Mouse (Mus musculus) limb, embryonic 13.5 days (tissue): ENCODE data around the gene Chrm3. TPM values are rescaled to one million over a fixed set of nuclear protein-coding genes. Genes with fewer than 3 reads are reported as not detected.

Experiments
- ATAC-seq: fragments of 200-750 bp; cut with Nextera tagmentation; 2 replicates; pipeline ENCODE4 v1.8.0; 2017; ENCODE audit warnings: low read depth, moderate number of reproducible peaks, moderate TSS enrichment; ENCODE audit not compliant: low FRiP score
- H3K27ac ChIP-seq: fragments of 300-500 bp; sonication (generic); 2 replicates; pipeline ENCODE4 v1.5.1; 2015; ENCODE audit warnings: inconsistent platforms, mild to moderate bottlenecking, moderate library complexity
- H3K27me3 ChIP-seq: fragments of 300-500 bp; sonication (generic); 2 replicates; pipeline ENCODE4 v1.6.1; 2015; ENCODE audit warnings: mild to moderate bottlenecking, inconsistent platforms
- H3K36me3 ChIP-seq: fragments of 300-500 bp; sonication (generic); 2 replicates; pipeline ENCODE4 v1.6.1; 2015; ENCODE audit warnings: inconsistent platforms, mild to moderate bottlenecking, moderate library complexity
- H3K4me1 ChIP-seq: fragments of 300-500 bp; sonication (generic); 2 replicates; pipeline ENCODE4 v1.6.1; 2015; ENCODE audit warnings: inconsistent platforms
- H3K4me2 ChIP-seq: fragments of 300-500 bp; sonication (generic); replicated peaks from 2 replicates; pipeline ENCODE4 v1.6.1; 2015; ENCODE audit warnings: inconsistent platforms, mild to moderate bottlenecking, moderate library complexity
- H3K4me3 ChIP-seq: fragments of 300-500 bp; sonication (generic); 2 replicates; pipeline ENCODE4 v1.5.1; 2015; ENCODE audit warnings: moderate library complexity, mild to moderate bottlenecking, inconsistent platforms
- H3K9ac ChIP-seq: fragments of 300-500 bp; sonication (generic); 2 replicates; pipeline ENCODE4 v1.6.1; 2015; ENCODE audit warnings: mild to moderate bottlenecking, inconsistent platforms
- H3K9me3 ChIP-seq: fragments of 300-500 bp; sonication (generic); 2 replicates; pipeline ENCODE4 v1.6.1; 2016; ENCODE audit warnings: inconsistent platforms
- WGBS: fragments of 180-500 bp; shearing (Covaris S2); methylation state at CpG from one replicate; pipeline ENCODE4 v1.1.7; 2015; 5-methylcytosine and 5-hydroxymethylcytosine counted together
- polyA plus RNA-seq: library from polyadenylated mRNA; unstranded; fragments of >200 nt; fragmentation: Nextera tagmentation; extraction: Ambion mirVana; gene quantifications from 2 replicates; pipeline ENCODE4 v1.2.1, GENCODE M21; 2015

Gene Chrm3
- polyA plus RNA-seq, 1 experiment from 2014 or later: 1.9 TPM

DNA sequence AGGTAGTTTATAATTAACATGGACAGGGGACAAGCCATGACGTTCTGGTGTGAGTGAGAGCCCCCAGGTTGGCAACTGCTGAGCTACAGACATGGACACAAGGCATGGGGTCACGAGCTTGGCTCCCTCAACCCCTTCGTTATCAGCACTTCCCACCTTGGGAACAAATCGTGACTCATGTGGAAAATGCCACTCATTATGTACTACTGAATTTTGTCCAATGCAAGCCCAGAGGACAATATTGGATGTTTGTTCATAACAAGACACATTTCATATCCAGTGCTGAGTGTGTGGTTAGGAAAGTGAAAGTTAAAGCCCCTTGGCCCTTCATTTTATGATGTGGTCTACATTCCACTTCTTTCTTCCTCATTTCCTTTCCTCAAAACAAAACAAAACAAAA is 140.2 kb downstream of the Chrm3 start:
- Histone ChIP-seq H3K4me1 (no peaks in the 10 kb centered on the region), H3K4me3 (no peak overlapping the region), H3K27me3 (no peaks in the 10 kb centered on the region), H3K9ac (no peak overlapping the region), H3K36me3 (no peaks in the 10 kb centered on the region), H3K27ac (no peak overlapping the region), H3K4me2 (no peak overlapping the region), H3K9me3 (no peaks in the 10 kb centered on the region)
- no peak for ATAC-seq
- 71% methylated on average over 4 of the region's 4 CpGs for WGBS

DNA sequence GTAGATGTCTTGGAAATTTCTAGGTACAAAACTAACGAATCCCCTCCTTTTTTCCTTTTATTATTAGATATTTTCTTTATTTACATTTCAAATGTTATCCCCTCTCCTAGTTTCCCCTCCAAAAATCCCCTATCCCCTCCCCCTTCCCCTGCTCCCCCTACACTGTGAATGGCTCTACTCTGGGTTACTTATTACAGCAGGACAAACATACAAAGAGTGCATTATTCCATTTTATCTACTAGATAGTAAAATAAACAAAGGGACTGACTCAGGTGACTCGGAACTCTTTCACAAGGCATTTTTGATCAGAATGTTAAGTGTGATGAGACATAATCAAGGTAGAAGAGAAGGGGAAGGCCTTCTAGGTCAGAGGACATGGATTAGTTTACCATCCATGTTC is 148.5 kb downstream of the Chrm3 start:
- Histone ChIP-seq H3K27me3 (no peaks in the 10 kb centered on the region), H3K27ac (no peak overlapping the region), H3K9ac (no peak overlapping the region), H3K4me2 (no peak overlapping the region), H3K4me1 (peaks cover 6% of the 10 kb centered on the region), H3K9me3 (no peaks in the 10 kb centered on the region), H3K4me3 (no peak overlapping the region), H3K36me3 (no peaks in the 10 kb centered on the region)
- 85% methylated on average over 2 of the region's 2 CpGs for WGBS
- no peak for ATAC-seq

DNA sequence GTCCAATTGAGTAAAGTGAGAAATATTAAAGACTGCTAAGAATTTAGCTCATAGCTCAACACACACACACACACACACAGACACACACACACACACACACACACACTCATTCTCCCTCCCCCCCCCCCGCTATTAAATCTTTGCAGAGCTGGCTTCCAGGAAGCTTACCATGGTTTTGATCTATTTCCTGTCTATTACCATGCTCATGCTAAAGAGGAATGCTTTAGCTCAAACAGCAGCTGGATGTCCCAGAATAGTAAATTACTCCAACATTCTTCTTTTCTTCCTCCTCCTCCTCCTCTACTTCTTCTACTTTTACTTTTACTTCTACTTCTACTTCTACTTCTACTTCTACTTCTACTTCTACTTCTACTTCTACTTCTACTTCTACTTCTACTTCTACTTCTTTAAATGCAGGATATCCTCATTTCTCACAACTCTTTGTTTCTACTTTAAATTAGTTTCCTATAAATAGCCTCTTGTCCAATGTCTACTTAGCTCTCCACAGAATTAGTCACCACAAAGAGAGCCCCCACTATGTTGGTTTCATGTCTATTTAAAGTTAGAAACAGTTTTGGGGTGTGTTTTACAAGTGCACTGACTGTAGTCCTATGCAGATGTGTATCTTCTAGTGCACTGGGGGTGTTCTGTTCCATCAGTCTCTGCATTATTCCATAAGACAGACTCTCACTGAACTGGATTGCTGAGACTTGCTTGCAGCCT is 150.0 kb downstream of the Chrm3 start:
- no peak overlapping the region for H3K4me2 ChIP-seq
- peaks cover 6% of the 10 kb centered on the region for H3K4me1 ChIP-seq
- H3K27ac ChIP-seq: no peak overlapping the region
- no peaks in the 10 kb centered on the region for H3K27me3 ChIP-seq
- no peaks in the 10 kb centered on the region for H3K36me3 ChIP-seq
- ATAC-seq: no peak
- H3K9me3 ChIP-seq: no peaks in the 10 kb centered on the region
- no peak overlapping the region for H3K9ac ChIP-seq
- no peak overlapping the region for H3K4me3 ChIP-seq
- 44% methylated on average over 1 of the region's 1 CpGs for WGBS

DNA sequence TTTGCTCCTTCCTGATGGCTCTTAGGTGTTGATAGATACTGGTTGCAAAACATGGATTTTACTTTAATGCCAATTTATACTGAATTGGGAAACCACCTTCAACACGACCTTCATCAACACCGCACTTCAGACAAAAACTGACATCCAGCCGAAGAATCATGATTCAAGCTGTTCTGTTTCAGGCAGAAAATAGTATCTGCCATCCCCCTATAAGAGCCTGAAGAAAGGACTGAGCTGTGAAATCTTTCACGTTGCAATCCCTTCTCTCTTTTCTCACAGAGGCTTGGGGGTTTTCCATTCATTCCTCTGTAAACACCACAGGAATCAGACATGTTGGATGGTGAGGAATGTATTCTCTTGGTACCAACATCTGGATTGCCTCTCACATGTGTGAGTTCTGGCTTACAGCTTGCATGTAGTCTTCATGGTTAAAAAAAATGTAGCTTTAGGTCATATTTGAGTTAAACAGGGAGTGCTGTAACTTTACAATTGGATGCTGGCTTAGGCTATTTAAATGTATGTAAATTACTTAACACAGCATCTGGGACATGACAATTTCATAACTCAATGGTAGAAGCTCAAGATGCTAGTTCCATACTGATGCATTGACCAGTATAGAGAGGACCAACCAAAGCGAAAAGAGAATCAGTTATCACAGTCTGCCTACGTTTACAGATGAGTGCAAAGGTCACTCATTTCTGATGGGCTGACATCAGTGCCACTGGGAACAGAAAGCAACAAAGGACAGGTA is 161.3 kb downstream of the Chrm3 start:
- no peak for ATAC-seq

DNA sequence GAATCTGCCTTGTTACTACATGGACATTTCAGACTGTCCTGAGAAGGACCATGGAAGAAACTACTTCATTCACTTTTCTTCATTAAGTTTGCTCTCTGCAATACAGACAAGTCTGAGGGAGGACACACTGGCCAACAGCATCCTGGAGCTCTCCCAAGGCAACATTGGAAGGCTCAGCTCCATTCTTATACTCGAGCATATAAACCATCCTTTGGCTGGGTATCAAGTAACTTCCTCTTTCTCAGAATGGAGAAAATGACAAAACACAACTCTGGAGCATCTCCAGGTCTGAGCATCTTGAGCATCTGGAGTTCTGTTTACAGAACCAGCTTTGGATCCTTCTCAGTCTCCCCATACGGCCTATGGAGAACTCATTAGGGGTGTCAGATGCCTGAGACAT is 170.8 kb downstream of the Chrm3 start:
- H3K4me1 ChIP-seq: no peaks in the 10 kb centered on the region
- no peak overlapping the region for H3K9ac ChIP-seq
- H3K4me3 ChIP-seq: no peak overlapping the region
- no peak overlapping the region for H3K4me2 ChIP-seq
- no peak overlapping the region for H3K27ac ChIP-seq
- no peaks in the 10 kb centered on the region for H3K27me3 ChIP-seq
- no peak for ATAC-seq
- no peaks in the 10 kb centered on the region for H3K9me3 ChIP-seq
- 62% methylated on average over 2 of the region's 2 CpGs for WGBS
- no peaks in the 10 kb centered on the region for H3K36me3 ChIP-seq

More for the DNA sequence above, 161.3 kb downstream of the Chrm3 start:
- Histone ChIP-seq H3K36me3 (no peaks in the 10 kb centered on the region), H3K4me2 (no peak overlapping the region), H3K9me3 (no peaks in the 10 kb centered on the region), H3K4me3 (no peak overlapping the region), H3K9ac (no peak overlapping the region), H3K4me1 (no peaks in the 10 kb centered on the region), H3K27ac (no peak overlapping the region), H3K27me3 (no peaks in the 10 kb centered on the region)
- WGBS: 80% methylated on average over 6 of the region's 6 CpGs

DNA sequence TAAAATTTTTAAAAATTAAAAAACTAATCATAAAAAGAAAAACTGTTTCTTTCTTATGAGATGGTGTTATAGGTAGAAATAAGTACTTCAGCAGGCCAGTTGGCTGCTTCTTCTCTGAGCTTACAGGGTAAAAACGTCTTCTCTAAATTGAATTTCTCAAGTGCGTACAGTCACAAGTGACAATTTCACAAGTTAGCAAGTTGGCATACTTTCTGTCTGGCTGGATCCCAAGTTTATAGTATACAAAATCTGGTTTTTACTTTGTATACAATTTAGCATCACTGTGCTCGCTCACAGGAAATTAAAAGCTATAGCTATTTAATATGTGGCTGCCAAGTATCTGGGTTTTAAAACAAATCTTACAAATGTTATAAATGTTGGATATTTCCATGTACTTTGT is 172.7 kb downstream of the Chrm3 start:
- Histone ChIP-seq H3K9me3 (no peaks in the 10 kb centered on the region), H3K27me3 (no peaks in the 10 kb centered on the region), H3K27ac (no peak overlapping the region), H3K4me1 (no peaks in the 10 kb centered on the region), H3K9ac (no peak overlapping the region), H3K4me3 (no peak overlapping the region), H3K36me3 (no peaks in the 10 kb centered on the region), H3K4me2 (no peak overlapping the region)
- 79% methylated on average over 3 of the region's 3 CpGs for WGBS
- no peak for ATAC-seq

DNA sequence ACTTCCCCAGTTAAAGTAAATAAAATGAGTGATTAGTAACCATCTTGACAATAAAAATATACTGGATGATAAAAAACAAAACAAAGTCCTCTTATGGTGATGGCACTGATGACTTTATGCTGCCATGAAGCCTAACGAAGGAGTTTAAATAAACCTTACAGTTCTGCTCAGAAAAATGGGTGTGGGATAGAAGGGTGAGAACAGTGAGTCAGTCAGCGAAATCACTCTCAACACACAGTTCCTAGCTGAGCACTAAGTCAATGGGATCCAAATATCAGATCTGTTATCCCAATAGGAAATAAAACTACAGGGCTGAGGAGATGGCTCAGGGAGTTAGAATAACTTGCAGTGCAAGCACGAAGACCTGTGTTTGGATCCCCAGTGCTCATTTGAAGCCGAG is 176.8 kb downstream of the Chrm3 start:
- Histone ChIP-seq H3K27ac (no peak overlapping the region), H3K27me3 (no peaks in the 10 kb centered on the region), H3K4me2 (no peak overlapping the region), H3K4me1 (no peaks in the 10 kb centered on the region), H3K36me3 (no peaks in the 10 kb centered on the region), H3K9ac (no peak overlapping the region), H3K9me3 (no peaks in the 10 kb centered on the region), H3K4me3 (no peak overlapping the region)
- no peak for ATAC-seq
- WGBS: 87% methylated on average over 4 of the region's 4 CpGs

DNA sequence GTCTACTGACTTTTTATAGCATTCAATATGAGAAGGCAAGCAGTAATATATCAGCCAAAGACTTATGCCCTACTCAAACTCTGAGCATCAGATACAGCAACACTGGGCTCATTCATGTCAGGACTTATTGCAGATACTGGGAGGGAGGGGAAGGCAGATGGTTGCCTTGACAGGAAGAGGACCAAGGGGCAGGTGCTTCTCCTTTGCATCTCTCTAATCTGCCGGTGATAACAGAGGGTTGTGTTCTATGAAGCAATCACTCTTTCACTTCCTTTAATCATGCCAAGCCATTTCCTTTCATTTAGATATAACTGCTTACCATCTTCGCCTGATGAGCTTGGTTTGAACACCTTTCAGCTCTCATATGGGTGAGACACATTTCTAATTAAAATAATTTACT is 177.9 kb downstream of the Chrm3 start:
- Histone ChIP-seq H3K4me2 (no peak overlapping the region), H3K27ac (no peak overlapping the region), H3K36me3 (no peaks in the 10 kb centered on the region), H3K9ac (no peak overlapping the region), H3K27me3 (no peaks in the 10 kb centered on the region), H3K4me1 (no peaks in the 10 kb centered on the region), H3K4me3 (no peak overlapping the region), H3K9me3 (no peaks in the 10 kb centered on the region)
- ATAC-seq: no peak
- 75% methylated on average over 2 of the region's 2 CpGs for WGBS

DNA sequence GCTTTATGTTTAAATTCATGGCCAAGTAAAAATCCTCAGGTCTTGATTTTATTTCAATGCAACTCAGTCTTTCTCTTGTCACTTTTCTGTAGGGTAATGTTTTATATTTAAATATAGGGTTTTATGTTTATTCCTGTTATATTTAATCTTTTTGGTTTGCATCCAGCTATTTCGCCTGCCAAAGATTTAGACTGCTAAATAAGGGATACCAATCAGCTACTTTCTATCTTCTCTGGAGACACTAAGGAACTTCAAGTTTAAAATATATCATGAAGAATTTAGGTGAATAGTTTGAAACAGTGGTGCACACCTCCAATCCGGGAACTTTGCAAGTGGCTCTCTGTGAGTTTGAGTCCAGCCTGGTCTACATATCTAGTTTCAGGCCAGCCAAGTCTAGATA is 190.1 kb downstream of the Chrm3 start:
- H3K9ac ChIP-seq: no peak overlapping the region
- H3K4me2 ChIP-seq: no peak overlapping the region
- H3K27me3 ChIP-seq: no peaks in the 10 kb centered on the region
- no peaks in the 10 kb centered on the region for H3K36me3 ChIP-seq
- WGBS: 92% methylated on average over 2 of the region's 2 CpGs
- no peak overlapping the region for H3K4me3 ChIP-seq
- no peak overlapping the region for H3K27ac ChIP-seq
- ATAC-seq: no peak
- H3K9me3 ChIP-seq: no peaks in the 10 kb centered on the region
- H3K4me1 ChIP-seq: no peaks in the 10 kb centered on the region

DNA sequence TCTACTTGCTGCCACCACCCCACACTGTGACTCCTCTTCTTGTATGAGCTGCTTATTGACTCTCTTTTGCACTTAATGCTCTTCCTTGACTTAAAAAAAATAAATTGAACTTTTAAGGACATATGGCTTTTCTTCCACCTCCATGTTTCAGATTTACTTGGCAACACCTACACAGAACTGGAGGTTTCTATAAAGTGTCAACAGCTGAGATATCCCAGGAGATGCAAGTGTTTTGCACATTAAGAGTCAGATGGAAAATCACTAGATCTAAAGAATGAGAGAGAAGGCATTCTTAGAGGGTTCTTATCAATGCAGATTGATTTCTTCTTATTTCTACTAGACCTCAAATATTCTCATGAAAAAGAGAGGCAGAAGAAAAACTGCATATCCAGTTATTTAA is 197.3 kb downstream of the Chrm3 start:
- H3K9me3 ChIP-seq: no peaks in the 10 kb centered on the region
- H3K27me3 ChIP-seq: no peaks in the 10 kb centered on the region
- no peak overlapping the region for H3K9ac ChIP-seq
- ATAC-seq: no peak
- no peaks in the 10 kb centered on the region for H3K4me1 ChIP-seq
- H3K4me3 ChIP-seq: no peak overlapping the region
- no peak overlapping the region for H3K27ac ChIP-seq
- no peaks in the 10 kb centered on the region for H3K36me3 ChIP-seq
- H3K4me2 ChIP-seq: no peak overlapping the region

DNA sequence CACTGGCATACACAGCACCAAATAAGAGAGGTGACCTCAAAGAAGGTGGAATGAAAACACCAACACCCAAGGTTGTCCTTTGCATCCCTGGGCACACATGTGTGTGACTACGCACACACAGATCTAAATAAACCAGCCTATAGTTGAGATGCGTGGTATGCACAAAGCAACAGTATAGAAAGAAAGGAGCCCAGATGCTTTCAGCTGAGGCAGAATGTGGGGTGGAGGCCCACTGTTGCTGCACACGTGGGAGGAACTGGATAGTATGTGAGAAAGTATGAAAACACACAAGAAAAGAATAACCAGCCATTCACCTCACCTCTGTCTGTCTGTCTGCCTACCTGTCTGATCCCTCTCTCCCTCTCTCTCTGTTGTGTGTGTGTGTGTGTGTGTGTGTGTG is 203.2 kb downstream of the Chrm3 start:
- Histone ChIP-seq H3K4me2 (no peak overlapping the region), H3K4me1 (no peaks in the 10 kb centered on the region), H3K9ac (no peak overlapping the region), H3K27ac (no peak overlapping the region), H3K36me3 (no peaks in the 10 kb centered on the region), H3K9me3 (no peaks in the 10 kb centered on the region), H3K27me3 (no peaks in the 10 kb centered on the region), H3K4me3 (no peak overlapping the region)
- 85% methylated on average over 3 of the region's 3 CpGs for WGBS
- no peak for ATAC-seq

DNA sequence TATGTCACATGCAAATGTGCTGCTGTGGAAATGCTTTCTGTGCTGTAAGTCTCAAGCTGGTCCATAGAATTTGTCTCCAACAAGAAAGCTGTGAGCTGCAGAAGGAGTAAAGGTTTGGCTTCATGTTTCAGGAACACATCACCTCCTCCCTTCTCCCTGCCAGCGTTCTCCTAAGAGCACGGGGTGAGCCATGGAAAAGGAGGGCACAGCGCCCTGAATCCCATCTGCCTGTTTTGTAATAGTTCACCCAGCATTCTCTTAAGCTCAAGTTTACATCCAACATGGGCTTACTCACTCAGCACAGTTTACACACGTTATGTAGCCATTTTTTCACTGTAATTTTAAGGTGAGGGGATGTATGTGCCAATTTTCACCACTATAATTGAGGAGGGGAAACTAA is 220.1 kb downstream of the Chrm3 start:
- no peaks in the 10 kb centered on the region for H3K36me3 ChIP-seq
- ATAC-seq: no peak

DNA sequence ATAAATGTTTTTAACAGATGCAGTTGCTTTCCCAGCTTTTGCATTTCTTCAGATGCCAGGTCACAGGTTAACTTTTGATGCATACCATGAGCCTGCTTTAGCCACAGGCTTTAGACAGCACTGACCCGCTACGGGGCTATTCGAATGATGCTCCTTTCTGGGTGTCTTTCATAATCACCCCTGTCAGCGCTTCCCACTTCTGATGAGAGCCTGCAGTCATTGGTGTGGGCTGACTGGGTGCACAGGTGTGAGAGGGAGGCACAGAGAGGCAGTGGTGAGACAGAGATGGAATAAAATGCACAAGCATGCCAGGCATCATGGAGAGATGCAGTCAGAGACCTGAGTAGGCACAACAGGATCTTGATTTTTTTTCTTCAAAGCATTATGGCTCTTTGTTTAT is 221.8 kb downstream of the Chrm3 start:
- H3K4me3 ChIP-seq: no peak overlapping the region

More for the DNA sequence above, 220.1 kb downstream of the Chrm3 start:
- 84% methylated on average over 4 of the region's 4 CpGs for WGBS
- Histone ChIP-seq H3K9ac (no peak overlapping the region), H3K27ac (no peak overlapping the region), H3K4me2 (no peak overlapping the region), H3K4me3 (no peak overlapping the region), H3K27me3 (no peaks in the 10 kb centered on the region), H3K4me1 (no peaks in the 10 kb centered on the region), H3K9me3 (no peaks in the 10 kb centered on the region)

More for the DNA sequence above, 221.8 kb downstream of the Chrm3 start:
- no peak overlapping the region for H3K9ac ChIP-seq
- H3K4me1 ChIP-seq: no peaks in the 10 kb centered on the region
- H3K27ac ChIP-seq: no peak overlapping the region
- H3K36me3 ChIP-seq: no peaks in the 10 kb centered on the region
- H3K9me3 ChIP-seq: no peaks in the 10 kb centered on the region
- H3K27me3 ChIP-seq: no peaks in the 10 kb centered on the region
- ATAC-seq: no peak
- WGBS: 82% methylated on average over 4 of the region's 4 CpGs
- H3K4me2 ChIP-seq: no peak overlapping the region
